Mouse (Mus musculus): ENCODE measurements around the gene Txndc5. TPM values are rescaled to one million over a fixed set of nuclear protein-coding genes. Genes with fewer than 3 reads are reported as not detected.

The Txndc5 gene
- polyA plus RNA-seq, 1 experiment = 119 TPM

DNA sequence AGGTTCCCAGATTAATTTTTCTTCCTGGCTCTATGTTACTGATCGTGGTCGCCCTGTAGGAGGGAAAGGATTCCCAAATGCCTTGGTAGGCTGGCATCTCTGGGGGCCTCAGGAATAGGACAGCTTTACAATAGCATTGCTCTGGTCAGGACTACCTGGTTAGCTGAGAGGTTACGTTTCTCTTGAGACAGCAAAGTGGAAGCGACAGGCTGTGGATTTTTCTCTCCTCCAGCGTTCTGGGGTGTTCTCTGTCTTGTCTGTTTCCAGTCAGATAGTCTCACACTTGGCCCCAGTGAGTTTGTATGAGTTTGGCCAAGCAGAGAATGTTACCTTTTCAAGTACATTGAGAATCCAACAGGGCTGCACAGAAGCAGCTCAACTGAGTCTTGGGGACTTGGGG, 77.2 kb downstream of the Txndc5 start:
- no peak for DNase-seq (ENCODE audit: low read depth)

Other genes with a start within 250 kb of the Txndc5 start
- gene Bmp6, start 183.7 kb downstream of the Txndc5 start, polyA plus RNA-seq (2012; rRNA removed) = 14.3 and 15.6 TPM in 2 replicates
- gene Bloc1s5, start 106.3 kb upstream of the Txndc5 start, polyA plus RNA-seq (2012; rRNA removed) = 7.5 and 7.7 TPM in 2 replicates
- gene Eef1e1, start 130.2 kb upstream of the Txndc5 start, polyA plus RNA-seq (2012; rRNA removed) = 4.0 and 5.0 TPM in 2 replicates

Data from gonadal fat pad, adult 2 months (tissue).